Mouse (Mus musculus) forebrain, embryonic 10.5 days (tissue): ENCODE data around the gene 4930402F06Rik. TPM values are rescaled to one million over a fixed set of nuclear protein-coding genes. Genes with fewer than 3 reads are reported as not detected.

Experiments used
- DNase-seq: peaks from one replicate; pipeline ENCODE4 v3.0.0-alpha.2; 2017; ENCODE audit warnings: low spot score; ENCODE audit errors: extremely low spot score
- H3K27ac ChIP-seq: fragments of 300-500 bp; sonication (generic); 2 replicates; pipeline ENCODE4 v1.5.1; 2016; ENCODE audit warnings: mild to moderate bottlenecking
- H3K27me3 ChIP-seq: fragments of 300-500 bp; sonication (generic); 2 replicates; pipeline ENCODE4 v1.6.1; 2016; ENCODE audit warnings: mild to moderate bottlenecking; ENCODE audit not compliant: poor library complexity, severe bottlenecking
- H3K36me3 ChIP-seq: fragments of 300-500 bp; sonication (generic); replicated peaks from 2 replicates; pipeline ENCODE4 v1.6.1; 2016; ENCODE audit warnings: mild to moderate bottlenecking, moderate library complexity
- H3K4me1 ChIP-seq: fragments of 300-500 bp; sonication (generic); 2 replicates; pipeline ENCODE4 v1.6.1; 2016
- H3K4me3 ChIP-seq: fragments of 300-500 bp; sonication (generic); 2 replicates; pipeline ENCODE4 v1.5.1; 2016; ENCODE audit warnings: mild to moderate bottlenecking, moderate library complexity
- H3K9me3 ChIP-seq: fragments of 300-500 bp; sonication (generic); 2 replicates; pipeline ENCODE4 v1.6.1; 2016; ENCODE audit warnings: mild to moderate bottlenecking, moderate library complexity
- WGBS: fragments of 180-500 bp; shearing (Covaris S2); methylation state at CpG from one replicate; pipeline ENCODE4 v1.1.7; 2016; 5-methylcytosine and 5-hydroxymethylcytosine counted together
- polyA plus RNA-seq: library from polyadenylated mRNA; unstranded; fragments of >200 nt; fragmentation: Nextera tagmentation; extraction: Ambion mirVana; gene quantifications from 2 replicates; pipeline ENCODE4 v1.2.1, GENCODE M21; 2016

Gene 4930402F06Rik
- polyA plus RNA-seq, 1 experiment from 2014 or later, result not detected

DNA sequence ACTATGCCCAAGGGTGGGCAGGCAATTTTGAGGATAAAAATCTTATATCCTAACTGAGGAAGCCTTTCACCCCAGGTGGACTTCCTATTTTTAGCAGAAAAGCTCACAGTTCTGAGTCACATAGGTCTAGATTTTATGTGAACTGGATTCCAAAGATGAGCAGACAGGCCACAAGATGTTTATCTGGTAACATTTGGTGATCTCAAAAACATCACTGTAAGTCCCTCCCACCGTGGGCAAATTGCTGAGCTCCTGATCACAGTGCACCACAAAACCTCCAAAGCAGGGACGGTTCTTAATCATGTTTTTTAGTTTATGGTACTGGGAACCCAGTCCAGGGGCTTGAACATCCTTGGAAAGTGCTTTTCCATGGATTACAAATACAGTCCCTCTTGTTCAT is 67.9 kb downstream of the 4930402F06Rik start:
- DNase-seq, result no peak
- Histone ChIP-seq H3K27ac (no peak overlapping the region), H3K9me3 (no peaks in the 10 kb centered on the region), H3K36me3 (no peaks in the 10 kb centered on the region), H3K4me3 (no peak overlapping the region), H3K27me3 (no peaks in the 10 kb centered on the region; the same call in 1 of the 2 replicates), H3K4me1 (peaks cover 11% of the 10 kb centered on the region; the same call in 1 of the 2 replicates)
- WGBS, result 83% methylated on average over 2 of the region's 2 CpGs

- Histone ChIP-seq H3K9me3 (no peaks in the 10 kb centered on the region), H3K27me3 (no peaks in the 10 kb centered on the region; the same call in 1 of the 2 replicates), H3K4me1 (peaks cover 11% of the 10 kb centered on the region; the same call in 1 of the 2 replicates), H3K4me3 (no peak overlapping the region), H3K27ac (no peak overlapping the region), H3K36me3 (no peaks in the 10 kb centered on the region)
- 46% methylated on average over 11 of the region's 11 CpGs for WGBS
- DNase-seq, result no peak
Observed at GRCm38 (mm10) chr2:35328064-35328792, 68.7 kb downstream of the 4930402F06Rik start.

GRCm38 (mm10) chr2:35327583-35327982 is 69.4 kb downstream of the 4930402F06Rik start:
- Histone ChIP-seq H3K4me1 (peaks cover 11% of the 10 kb centered on the region; the same call in 1 of the 2 replicates), H3K9me3 (no peaks in the 10 kb centered on the region), H3K27ac (no peak overlapping the region), H3K4me3 (no peak overlapping the region), H3K36me3 (no peaks in the 10 kb centered on the region), H3K27me3 (no peaks in the 10 kb centered on the region; the same call in 1 of the 2 replicates)
- DNase-seq, result no peak
- 65% methylated on average over 10 of the region's 10 CpGs for WGBS

DNA sequence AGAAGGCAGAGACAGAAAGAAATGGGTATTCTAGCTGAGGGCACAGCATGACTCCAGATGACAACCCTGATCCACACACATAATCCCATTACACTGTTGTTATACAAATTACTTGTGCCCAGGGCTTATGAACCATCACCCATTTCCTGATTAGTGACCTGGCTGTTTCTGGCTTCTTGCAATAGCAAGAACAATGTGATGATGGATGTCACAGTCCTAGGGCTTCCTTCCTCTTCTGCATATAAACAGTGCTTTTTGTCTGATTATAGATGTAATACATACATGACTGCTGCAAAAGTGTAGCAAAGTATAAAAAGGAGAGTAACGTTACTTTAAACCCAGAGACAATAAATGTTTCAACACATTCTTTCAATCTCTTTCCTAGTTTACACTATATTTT is 70.0 kb downstream of the 4930402F06Rik start:
- peaks cover 14% of the 10 kb centered on the region for H3K4me1 ChIP-seq
- H3K9me3 ChIP-seq, result no peaks in the 10 kb centered on the region
- no peak for DNase-seq
- 65% methylated on average over 1 of the region's 1 CpGs for whole genome bisulfite sequencing
- no peak overlapping the region for H3K27ac ChIP-seq
- no peaks in the 10 kb centered on the region for H3K36me3 ChIP-seq
- no peaks in the 10 kb centered on the region; the same call in 1 of the 2 replicates for H3K27me3 ChIP-seq
- H3K4me3 ChIP-seq, result no peak overlapping the region

DNA sequence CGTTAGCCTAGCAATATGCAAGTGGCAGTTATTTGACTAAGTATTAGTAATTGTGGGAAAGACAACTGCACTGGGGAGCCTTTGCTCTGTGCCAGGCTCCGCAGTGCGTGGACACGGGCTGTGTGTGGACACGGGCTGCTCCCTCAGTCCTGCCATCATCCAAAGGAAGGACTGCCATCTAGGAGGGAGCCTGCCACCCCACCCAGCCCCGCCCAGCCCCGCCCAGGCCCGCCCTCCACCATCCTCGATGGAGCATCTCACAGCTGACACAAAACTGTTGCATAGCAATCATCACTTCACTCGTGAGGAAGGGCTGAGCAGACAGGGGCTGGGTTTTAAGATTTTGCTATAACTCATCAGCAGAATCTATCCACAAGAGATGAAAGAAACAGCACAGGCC is 71.0 kb downstream of the 4930402F06Rik start:
- WGBS, result 80% methylated on average over 10 of the region's 10 CpGs
- Histone ChIP-seq H3K4me3 (no peak overlapping the region), H3K4me1 (peaks cover 15% of the 10 kb centered on the region), H3K9me3 (no peaks in the 10 kb centered on the region), H3K36me3 (no peaks in the 10 kb centered on the region), H3K27me3 (no peaks in the 10 kb centered on the region; the same call in 1 of the 2 replicates), H3K27ac (no peak overlapping the region)
- no peak for DNase-seq

Other genes starting within 250 kb of the 4930402F06Rik start
- gene Rab14, start 196.1 kb downstream of the 4930402F06Rik start, polyA plus RNA-seq, result 254 and 258 TPM in 2 replicates
- 14.6 and 15.5 TPM in 2 replicates for gene Gsn, start 140.8 kb downstream of the 4930402F06Rik start, polyA plus RNA-seq
- gene Stom, start 60.2 kb downstream of the 4930402F06Rik start, polyA plus RNA-seq, result 10.1 and 10.5 TPM in 2 replicates
- not detected in 2 replicates for gene 4930568D16Rik, start 29.4 kb downstream of the 4930402F06Rik start, polyA plus RNA-seq
- gene Ggta1, start 66.1 kb upstream of the 4930402F06Rik start, polyA plus RNA-seq, result 6.4 TPM in 2 replicates
- gene Dab2ip, start 161.1 kb upstream of the 4930402F06Rik start, polyA plus RNA-seq, result 22.0 and 23.3 TPM in 2 replicates